Mouse (Mus musculus) kidney, adult 2 months (tissue): ENCODE results near the gene Xiap. TPM values are rescaled to one million over a fixed set of nuclear protein-coding genes. Genes with fewer than 3 reads are reported as not detected.

Experiments
- DNase-seq: peaks from one replicate; pipeline ENCODE4 v3.0.0; 2021
- H3K27ac ChIP-seq: fragments of 200-500 bp; 2 replicates; pipeline ENCODE4 v1.5.1; 2012; ENCODE audit warnings: low read depth, low read length, control low read depth, inconsistent platforms; ENCODE audit not compliant: insufficient read depth
- H3K27me3 ChIP-seq: fragments of 200-500 bp; replicated peaks from 2 replicates; pipeline ENCODE4 v1.6.1; 2012; ENCODE audit warnings: mild to moderate bottlenecking, moderate library complexity, low read length, inconsistent platforms; ENCODE audit not compliant: control insufficient read depth, insufficient read depth
- H3K36me3 ChIP-seq: fragments of 200-500 bp; 2 replicates; pipeline ENCODE4 v1.6.1; 2012; ENCODE audit warnings: mild to moderate bottlenecking, moderate library complexity, low read length, inconsistent platforms; ENCODE audit not compliant: control insufficient read depth, insufficient read depth
- H3K4me1 ChIP-seq: fragments of 200-500 bp; 2 replicates; pipeline ENCODE4 v1.6.1; 2011; ENCODE audit warnings: low read length; ENCODE audit not compliant: control insufficient read depth, insufficient read depth
- H3K4me3 ChIP-seq: fragments of 200-500 bp; 2 replicates; pipeline ENCODE4 v1.5.1; 2011; ENCODE audit warnings: mild to moderate bottlenecking, low read depth, low read length, control low read depth; ENCODE audit not compliant: insufficient read depth
- CTCF ChIP-seq: fragments of 200-500 bp; conservative IDR thresholded peaks from 2 replicates; pipeline ENCODE4 v1.5.1; 2011; ENCODE audit warnings: low read depth, mild to moderate bottlenecking, control low read depth, low read length, moderate library complexity, mixed read lengths; ENCODE audit not compliant: insufficient read depth, insufficient read length
- POLR2A ChIP-seq: fragments of 200-500 bp; IDR thresholded peaks from one replicate; pipeline ENCODE4 v1.6.1; 2011; ENCODE audit warnings: low read depth, low read length, control low read depth
- WGBS: fragments of 180-500 bp; shearing (Covaris S2); methylation state at CpG from one replicate; pipeline ENCODE4 v1.1.7; 2018; 5-methylcytosine and 5-hydroxymethylcytosine counted together
- polyA plus RNA-seq: library from polyadenylated mRNA; depleted of rRNA; stranded (reverse); fragments of >200 nt; gene quantifications from 2 replicates; pipeline ENCODE4 v1.2.3, GENCODE M21; 2012

Xiap gene
- polyA plus RNA-seq, 1 experiment: 10.5 TPM

GRCm38 (mm10) chrX:42033111-42033693 lies 26.3 kb upstream of the Xiap start:
- no peak overlapping the region for H3K4me3 ChIP-seq
- WGBS: 21% methylated on average over 8 of the region's 8 CpGs
- DNase-seq: peak; percentile 79

GRCm38 (mm10) chrX:42033911-42034310 lies 25.6 kb upstream of the Xiap start:
- no peak for DNase-seq
- H3K4me1 ChIP-seq: no peaks in the 10 kb centered on the region
- no peak overlapping the region for H3K27ac ChIP-seq
- no peaks in the 10 kb centered on the region for H3K27me3 ChIP-seq
- no peaks in the 10 kb centered on the region for H3K36me3 ChIP-seq
- TF ChIP-seq CTCF (no peak), POLR2A (no peak)
- 46% methylated on average over 7 of the region's 7 CpGs for WGBS
- no peak overlapping the region for H3K4me3 ChIP-seq

More at GRCm38 (mm10) chrX:42033111-42033693, 26.3 kb upstream of the Xiap start:
- TF ChIP-seq POLR2A: no peak
- TF ChIP-seq CTCF: peak; percentile 75
- Histone ChIP-seq H3K4me1 (no peaks in the 10 kb centered on the region), H3K27me3 (no peaks in the 10 kb centered on the region), H3K36me3 (no peaks in the 10 kb centered on the region), H3K27ac (no peak overlapping the region)

GRCm38 (mm10) chrX:42039481-42039880 lies 20.0 kb upstream of the Xiap start:
- Histone ChIP-seq H3K27me3 (no peaks in the 10 kb centered on the region), H3K36me3 (no peaks in the 10 kb centered on the region), H3K4me1 (no peaks in the 10 kb centered on the region), H3K27ac (no peak overlapping the region), H3K4me3 (no peak overlapping the region)
- no peak for DNase-seq
- no peak for TF ChIP-seq CTCF
- no peak for TF ChIP-seq POLR2A
- 91% methylated on average over 4 of the region's 6 CpGs for WGBS

DNA sequence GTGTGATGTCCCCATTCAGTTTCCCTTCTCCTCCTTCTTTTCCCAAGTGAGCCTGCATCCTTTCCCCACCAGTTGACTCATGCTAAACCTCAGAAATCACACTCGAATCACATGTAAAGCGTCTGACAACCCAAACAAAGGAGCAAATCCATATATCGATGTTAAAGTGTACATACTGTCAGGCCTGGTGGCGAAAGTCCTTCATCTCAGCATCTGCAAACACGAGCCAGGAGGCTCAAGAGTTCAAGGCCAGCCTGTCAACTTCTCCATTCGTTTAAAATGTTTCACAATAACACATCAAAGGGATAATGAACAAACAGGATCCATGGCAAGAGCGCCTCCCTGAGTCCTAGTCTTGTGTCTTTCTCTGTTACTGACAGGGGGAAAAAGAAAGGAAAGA lies 14.5 kb upstream of the Xiap start:
- Histone ChIP-seq H3K36me3 (no peaks in the 10 kb centered on the region), H3K27me3 (no peaks in the 10 kb centered on the region), H3K4me3 (no peak overlapping the region), H3K4me1 (no peaks in the 10 kb centered on the region), H3K27ac (no peak overlapping the region)
- DNase-seq: no peak
- 91% methylated on average over 7 of the region's 7 CpGs for WGBS
- TF ChIP-seq CTCF (no peak), POLR2A (no peak)

DNA sequence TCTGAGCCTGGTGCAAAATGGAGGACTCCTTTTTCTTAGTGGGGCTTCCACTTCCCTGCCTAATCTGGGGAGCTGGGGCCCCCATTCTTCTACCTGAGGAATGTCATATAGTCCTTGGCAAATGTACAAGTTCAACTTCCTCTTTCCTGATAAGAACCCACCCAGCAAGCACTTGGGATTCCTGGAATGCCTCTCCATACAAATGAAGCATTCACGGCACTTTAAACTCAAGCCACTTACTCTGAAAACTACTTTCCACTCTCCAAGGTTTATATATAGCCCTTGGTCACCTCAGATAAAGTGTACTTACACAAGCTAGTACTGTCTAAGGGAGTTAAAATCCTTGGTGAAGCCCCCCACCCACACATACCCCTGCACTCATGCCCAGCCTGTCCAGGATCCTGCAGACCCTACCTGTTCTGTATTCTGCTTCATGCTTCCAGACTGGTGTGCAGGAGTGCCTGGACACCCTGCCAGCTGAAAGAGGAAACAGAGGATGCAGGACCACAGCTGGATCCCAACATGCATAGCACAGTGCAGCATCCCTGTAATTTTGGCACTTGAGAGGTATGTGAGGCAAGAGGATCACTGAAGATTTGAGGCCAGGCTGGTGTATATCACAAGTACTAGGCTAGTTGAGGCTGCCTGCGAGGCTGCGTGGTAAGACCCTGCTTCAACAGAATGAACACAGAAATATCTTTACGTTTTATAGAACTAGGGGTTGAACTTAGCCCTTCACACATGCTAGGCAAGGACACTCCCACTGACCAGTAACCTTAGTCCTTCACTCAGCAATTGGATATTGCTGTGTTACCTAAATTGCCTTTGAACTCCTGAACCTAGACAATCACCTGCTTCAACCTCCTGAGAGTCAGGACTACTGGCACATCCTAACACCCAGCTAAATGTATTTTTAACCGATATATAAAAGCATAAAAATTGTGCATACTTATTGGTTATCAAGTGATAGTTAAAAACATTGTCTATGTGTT lies 8.5 kb upstream of the Xiap start:
- 48% methylated on average over 5 of the region's 5 CpGs for WGBS
- Histone ChIP-seq H3K36me3 (no peaks in the 10 kb centered on the region), H3K4me1 (peaks cover 4% of the 10 kb centered on the region; the same call in 1 of the 2 replicates), H3K27me3 (no peaks in the 10 kb centered on the region), H3K27ac (peak overlapping the region; percentile 35; the same call in 1 of the 2 replicates), H3K4me3 (no peak overlapping the region)
- no peak for TF ChIP-seq POLR2A
- no peak for TF ChIP-seq CTCF
- peak; percentile 11 for DNase-seq

DNA sequence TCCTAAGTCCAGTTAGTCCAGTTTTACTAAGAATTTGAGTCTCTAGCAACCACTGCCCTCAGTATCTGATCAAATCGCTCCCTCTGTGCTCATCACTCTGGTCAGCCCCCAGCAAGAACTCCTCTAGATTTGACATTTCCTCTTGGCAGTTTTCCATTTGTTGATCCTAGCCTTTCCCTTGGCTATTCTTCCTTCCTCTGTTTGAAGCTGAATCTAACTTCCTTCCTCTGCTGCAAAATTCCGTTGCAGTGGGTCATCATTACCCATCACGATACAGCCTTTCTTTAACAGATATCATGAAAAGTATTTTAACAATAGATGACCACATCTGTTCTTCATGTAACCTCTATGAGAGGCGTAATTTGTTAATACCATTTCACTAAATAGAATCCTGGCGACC lies 2.5 kb upstream of the Xiap start:
- 66% methylated on average over 5 of the region's 5 CpGs for WGBS
- peak; percentile 60 for DNase-seq
- Histone ChIP-seq H3K27ac (peak overlapping the region; percentile 16; the same call in 1 of the 2 replicates), H3K36me3 (no peaks in the 10 kb centered on the region), H3K4me3 (no peak overlapping the region), H3K4me1 (no peaks in the 10 kb centered on the region), H3K27me3 (no peaks in the 10 kb centered on the region)
- no peak for TF ChIP-seq POLR2A
- TF ChIP-seq CTCF: no peak

- Histone ChIP-seq H3K27ac (peak overlapping the region; percentile 16; the same call in 1 of the 2 replicates), H3K36me3 (no peaks in the 10 kb centered on the region), H3K27me3 (no peaks in the 10 kb centered on the region), H3K4me3 (no peak overlapping the region), H3K4me1 (no peaks in the 10 kb centered on the region)
- TF ChIP-seq POLR2A: no peak
- TF ChIP-seq CTCF: no peak
- 74% methylated on average over 4 of the region's 4 CpGs for WGBS
- DNase-seq: peak; percentile 36
Observed at GRCm38 (mm10) chrX:42057873-42058272, 1.6 kb upstream of the Xiap start.
